Mouse (Mus musculus) kidney, postnatal 0 days (tissue): ENCODE data around the gene Tab1. TPM values are rescaled to one million over a fixed set of nuclear protein-coding genes. Genes with fewer than 3 reads are reported as not detected.

ENCODE experiments used
- ATAC-seq: fragments of 200-750 bp; cut with Nextera tagmentation; replicated peaks from 2 replicates; pipeline ENCODE4 v1.8.0; 2017; ENCODE audit warnings: low read depth, moderate number of reproducible peaks, moderate TSS enrichment, moderate library complexity; ENCODE audit not compliant: low FRiP score
- DNase-seq: peaks from one replicate; pipeline ENCODE4 v3.0.0-alpha.2; 2016; ENCODE audit warnings: low spot score
- H3K27ac ChIP-seq: fragments of 300-500 bp; sonication (generic); 2 replicates; pipeline ENCODE4 v1.5.1; 2014; ENCODE audit warnings: mild to moderate bottlenecking
- H3K27me3 ChIP-seq: fragments of 300-500 bp; sonication (generic); 2 replicates; pipeline ENCODE4 v1.6.1; 2014; ENCODE audit warnings: low read length, mixed read lengths; ENCODE audit not compliant: insufficient read depth
- H3K36me3 ChIP-seq: fragments of 300-500 bp; sonication (generic); 2 replicates; pipeline ENCODE4 v1.6.1; 2014; ENCODE audit warnings: low read length, mixed read lengths; ENCODE audit not compliant: insufficient read depth
- H3K4me1 ChIP-seq: fragments of 300-500 bp; sonication (generic); replicated peaks from 2 replicates; pipeline ENCODE4 v1.6.1; 2014; ENCODE audit warnings: antibody characterized with exemption, low read length, mixed read lengths; ENCODE audit not compliant: insufficient read depth
- H3K4me2 ChIP-seq: fragments of 300-500 bp; sonication (generic); 2 replicates; pipeline ENCODE4 v1.6.1; 2014; ENCODE audit warnings: mild to moderate bottlenecking, low read length, moderate library complexity, mixed read lengths
- H3K4me3 ChIP-seq: fragments of 300-500 bp; sonication (generic); replicated peaks from 2 replicates; pipeline ENCODE4 v1.5.1; 2014; ENCODE audit warnings: low read depth, low read length
- H3K9ac ChIP-seq: fragments of 300-500 bp; sonication (generic); 2 replicates; pipeline ENCODE4 v1.6.1; 2014; ENCODE audit warnings: low read depth, low read length
- H3K9me3 ChIP-seq: fragments of 300-500 bp; sonication (generic); replicated peaks from 2 replicates; pipeline ENCODE4 v1.6.1; 2016; ENCODE audit warnings: low read length, inconsistent platforms, mixed read lengths
- CTCF ChIP-seq: IDR thresholded peaks from 2 replicates; pipeline ENCODE4 v1.5.1; 2016; ENCODE audit warnings: antibody characterized with exemption, low read depth, mild to moderate bottlenecking, moderate library complexity
- WGBS: fragments of 180-500 bp; shearing (Covaris S2); extraction: QIAGEN DNeasy Blood & Tissue Kit; methylation state at CpG from one replicate; pipeline ENCODE4 v1.1.7; 2014; 5-methylcytosine and 5-hydroxymethylcytosine counted together
- polyA plus RNA-seq: library from polyadenylated mRNA; unstranded; fragments of >200 nt; fragmentation: Nextera tagmentation; extraction: Ambion mirVana; gene quantifications from 2 replicates; pipeline ENCODE4 v1.2.1, GENCODE M21; 2015

Tab1 gene
- polyA plus RNA-seq, 1 experiment from 2014 or later, result 27.7 TPM

GRCm38 (mm10) chr15:80131421-80131820, 1.5 kb upstream of the Tab1 start:
- Histone ChIP-seq H3K27me3 (no peaks in the 10 kb centered on the region), H3K36me3 (no peaks in the 10 kb centered on the region), H3K4me2 (no peak overlapping the region), H3K9ac (no peak overlapping the region), H3K27ac (no peak overlapping the region), H3K9me3 (no peaks in the 10 kb centered on the region), H3K4me1 (peaks cover 8% of the 10 kb centered on the region), H3K4me3 (no peak overlapping the region)
- 78% methylated on average over 6 of the region's 6 CpGs for WGBS
- DNase-seq (no peak), ATAC-seq (no peak)
- TF ChIP-seq CTCF, result no peak

- ATAC-seq, result no peak
Observed at GRCm38 (mm10) chr15:80132452-80132851, 475 bp upstream of the Tab1 start.

GRCm38 (mm10) chr15:80133682-80134449, 939 bp downstream of the Tab1 start:
- Histone ChIP-seq H3K27ac (peak overlapping the region; percentile 98), H3K4me1 (peaks cover 13% of the 10 kb centered on the region), H3K36me3 (no peaks in the 10 kb centered on the region), H3K4me3 (peak overlapping the region; percentile 78), H3K9ac (peak overlapping the region; percentile 85), H3K4me2 (peak overlapping the region; percentile 66), H3K9me3 (no peaks in the 10 kb centered on the region), H3K27me3 (no peaks in the 10 kb centered on the region)
- ATAC-seq, result no peak
- TF ChIP-seq CTCF, result no peak
- peak; percentile 33 for DNase-seq
- WGBS, result 8% methylated on average over 14 of the region's 14 CpGs

More at GRCm38 (mm10) chr15:80132452-80132851, 475 bp upstream of the Tab1 start:
- Histone ChIP-seq H3K27me3 (no peaks in the 10 kb centered on the region), H3K27ac (peak overlapping the region; percentile 98; the same call in 1 of the 2 replicates), H3K9me3 (no peaks in the 10 kb centered on the region), H3K36me3 (no peaks in the 10 kb centered on the region), H3K4me1 (peaks cover 8% of the 10 kb centered on the region), H3K4me2 (peak overlapping the region; percentile 66), H3K9ac (peak overlapping the region; percentile 85; the same call in 1 of the 2 replicates), H3K4me3 (peak overlapping the region; percentile 78)
- peak; percentile 40 for DNase-seq
- TF ChIP-seq CTCF, result no peak
- WGBS, result 62% methylated on average over 9 of the region's 9 CpGs

- Histone ChIP-seq H3K27ac (peak overlapping the region; percentile 98), H3K4me1 (peaks cover 13% of the 10 kb centered on the region), H3K4me2 (peak overlapping the region; percentile 66), H3K9ac (peak overlapping the region; percentile 85), H3K27me3 (no peaks in the 10 kb centered on the region), H3K4me3 (peak overlapping the region; percentile 78), H3K9me3 (no peaks in the 10 kb centered on the region), H3K36me3 (no peaks in the 10 kb centered on the region)
- ATAC-seq (no peak), DNase-seq (no peak)
- 50% methylated on average over 9 of the region's 9 CpGs for WGBS
- no peak for TF ChIP-seq CTCF
Observed at GRCm38 (mm10) chr15:80134450-80134847, 1.5 kb downstream of the Tab1 start.

DNA sequence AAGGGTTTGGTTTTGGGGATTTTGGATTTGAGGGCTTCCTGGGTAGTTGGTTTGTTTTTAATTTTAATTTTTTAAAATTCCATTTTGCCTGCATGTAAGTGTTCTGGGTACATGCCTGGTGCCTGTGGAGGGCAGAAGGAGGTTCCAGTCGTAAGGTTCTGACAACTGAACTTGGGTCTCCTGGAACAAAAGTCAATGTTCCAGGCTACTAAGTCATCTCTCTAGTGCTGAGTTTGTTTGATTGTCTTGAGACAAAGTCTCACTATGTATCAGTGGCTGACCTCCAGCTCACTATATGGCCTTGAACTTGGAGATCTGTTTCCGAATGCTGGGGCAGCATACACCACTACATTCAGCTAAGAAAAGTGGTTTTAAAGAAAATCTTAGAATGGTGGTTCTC, 2.6 kb downstream of the Tab1 start:
- WGBS, result 92% methylated on average over 2 of the region's 2 CpGs
- H3K9ac ChIP-seq, result no peak overlapping the region
- TF ChIP-seq CTCF, result no peak

DNA sequence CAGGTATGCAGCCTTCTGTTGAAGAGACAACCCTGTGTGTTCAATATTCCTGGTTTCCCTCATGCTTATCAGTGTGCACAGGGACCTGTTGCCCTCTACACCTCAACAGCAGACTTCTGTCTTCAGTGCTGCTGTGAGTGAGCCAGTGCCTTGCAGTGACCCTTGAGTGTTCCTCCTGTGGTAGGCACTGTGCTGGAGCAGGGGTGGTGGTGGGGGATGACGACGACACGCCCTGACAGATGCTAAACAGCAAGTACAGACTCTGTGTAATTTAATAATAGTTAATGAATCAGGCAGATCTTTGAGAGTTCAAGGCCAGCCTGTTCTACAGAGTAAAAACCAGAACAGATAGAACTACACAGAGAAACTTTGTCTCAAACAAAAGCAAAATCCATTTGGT, 3.7 kb downstream of the Tab1 start:
- H3K27ac ChIP-seq, result no peak overlapping the region

More for the DNA sequence above, 2.6 kb downstream of the Tab1 start:
- H3K4me2 ChIP-seq, result no peak overlapping the region
- H3K4me3 ChIP-seq, result no peak overlapping the region
- ATAC-seq (no peak), DNase-seq (no peak)
- H3K27ac ChIP-seq, result no peak overlapping the region
- no peaks in the 10 kb centered on the region for H3K9me3 ChIP-seq
- H3K27me3 ChIP-seq, result no peaks in the 10 kb centered on the region
- H3K36me3 ChIP-seq, result 0 out of 2 replicates have a peak, but pooled peaks cover under 1% of the 10 kb centered on the region
- H3K4me1 ChIP-seq, result peaks cover 13% of the 10 kb centered on the region

More for the DNA sequence above, 3.7 kb downstream of the Tab1 start:
- Histone ChIP-seq H3K4me3 (no peak overlapping the region), H3K36me3 (0 out of 2 replicates have a peak, but pooled peaks cover 9% of the 10 kb centered on the region), H3K27me3 (no peaks in the 10 kb centered on the region), H3K4me1 (peaks cover 13% of the 10 kb centered on the region), H3K4me2 (no peak overlapping the region), H3K9ac (no peak overlapping the region), H3K9me3 (no peaks in the 10 kb centered on the region)
- WGBS, result 89% methylated on average over 3 of the region's 3 CpGs
- ATAC-seq (no peak), DNase-seq (no peak)
- no peak for TF ChIP-seq CTCF
